Mouse (Mus musculus) heart, postnatal 25 days (tissue): ENCODE data around the gene Galntl6. TPM values are rescaled to one million over a fixed set of nuclear protein-coding genes. Genes with fewer than 3 reads are reported as not detected.

Experiments used
- DNase-seq: peaks from one replicate; pipeline ENCODE4 v3.0.0; 2022; ENCODE audit warnings: low spot score
- intact Hi-C: fragments of 180-260 bp; cut with DNase I; formaldehyde crosslinking; loops from one replicate; pipeline ENCODE4 v1.15.1; 2025
- total RNA-seq, 2 experiments: library from RNA; stranded (reverse); gene quantifications; 2 replicates each; pipeline ENCODE4 v1.2.3; 2021

Galntl6 gene
- total RNA-seq, 2 experiments from 2014 or later = not detected

DNA sequence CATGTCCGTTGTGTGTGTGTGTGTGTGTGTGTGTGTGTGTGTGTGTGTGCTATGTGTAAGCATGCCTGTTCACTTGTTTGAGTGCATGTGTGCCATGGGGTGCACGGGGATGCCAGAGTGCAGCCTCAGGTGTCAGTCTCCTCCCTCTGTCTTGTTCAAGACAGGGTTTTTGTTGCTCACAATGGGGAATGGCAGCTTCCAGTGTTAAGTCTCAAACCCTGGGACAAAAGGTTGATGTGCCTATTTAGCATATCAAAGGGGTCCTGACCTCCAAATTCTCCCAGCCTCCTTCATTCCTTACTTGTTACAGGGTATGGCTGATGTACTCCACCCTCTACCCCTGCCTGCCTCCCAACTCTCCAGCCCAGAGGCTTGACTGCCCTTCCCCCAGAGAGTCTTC lies 1179.6 kb downstream of the Galntl6 start:
- intact Hi-C loops = no loop called here
- DNase-seq = no peak

DNA sequence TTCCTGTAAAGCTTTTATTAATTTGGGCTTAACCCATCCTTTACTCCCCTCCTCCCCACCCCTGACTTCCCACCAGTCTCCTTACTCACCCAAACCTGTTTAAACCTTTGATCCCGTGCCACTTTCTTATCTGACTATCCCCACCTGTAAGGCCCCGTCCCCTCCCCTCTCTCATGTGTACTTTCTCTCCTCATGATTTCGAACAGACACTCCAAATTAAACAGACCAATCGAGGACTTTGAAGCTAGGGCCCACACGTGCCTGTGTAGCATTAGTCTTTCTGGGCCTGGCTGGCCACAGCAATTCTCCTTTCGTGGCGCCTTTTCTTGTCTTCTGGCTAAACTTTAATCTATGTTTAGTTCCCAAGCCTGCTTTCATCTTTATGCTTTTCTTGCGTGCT lies 1180.8 kb downstream of the Galntl6 start:
- intact Hi-C loops = no loop called here
- no peak for DNase-seq

DNA sequence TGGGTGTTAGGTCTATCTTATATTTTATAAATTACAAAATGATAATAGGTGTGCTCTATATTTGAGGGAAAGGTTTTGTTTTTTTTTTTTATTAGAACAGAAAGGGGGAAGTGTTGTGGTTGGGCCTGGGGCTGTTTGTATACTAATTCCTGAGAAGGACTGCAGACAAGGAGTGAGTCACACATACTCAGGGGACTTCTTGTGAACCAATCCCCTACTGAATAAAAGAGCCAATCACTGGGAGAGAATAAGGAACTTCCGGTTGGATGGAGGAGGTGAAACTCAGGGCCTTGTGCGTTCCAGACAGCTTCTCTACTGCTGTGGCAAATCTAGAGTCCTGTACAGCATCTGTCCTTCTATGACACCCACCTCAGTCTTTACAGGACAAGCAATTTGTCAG lies 1184.2 kb downstream of the Galntl6 start:
- intact Hi-C loops = no loop called here
- DNase-seq = no peak

DNA sequence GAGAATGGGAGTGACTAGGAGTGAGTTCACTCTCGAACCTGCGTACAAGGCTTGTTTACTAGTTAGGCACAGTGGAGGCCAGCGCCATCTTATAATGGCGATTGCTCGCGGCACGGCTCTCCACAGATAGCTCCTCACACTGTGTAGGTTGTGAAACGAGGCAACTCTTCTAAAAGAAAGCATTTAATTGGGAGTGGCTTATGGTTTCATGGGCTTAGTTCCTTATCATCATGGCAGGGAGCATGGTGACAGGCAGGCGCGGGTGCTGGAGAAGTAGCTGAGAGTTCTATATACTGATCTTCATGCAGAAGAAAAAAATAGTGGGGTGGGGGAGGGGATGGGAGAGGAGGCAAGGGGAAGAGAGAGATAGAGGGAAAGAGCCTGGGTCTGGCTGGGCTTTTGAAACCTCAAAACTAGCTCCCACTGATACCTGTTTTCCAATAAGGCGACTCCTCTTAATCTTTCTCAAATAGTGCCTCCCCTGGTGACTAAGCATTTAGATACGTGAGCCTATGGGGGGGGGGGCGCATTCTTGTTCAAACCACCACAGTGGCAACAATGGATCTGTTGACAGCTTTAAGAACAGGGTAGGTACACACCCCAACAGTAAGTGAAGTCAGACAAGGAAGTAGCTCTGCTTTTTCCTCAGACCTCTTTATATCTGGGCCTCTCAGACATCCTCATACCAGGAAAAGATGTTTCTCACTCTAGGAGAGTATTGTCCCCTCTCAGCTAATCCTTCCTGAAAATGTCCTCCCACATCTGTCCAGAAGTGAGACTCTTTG lies 1187.4 kb downstream of the Galntl6 start:
- no peak for DNase-seq
- intact Hi-C loops = no loop called here

Other genes with a start within 250 kb of the Galntl6 start
- gene BC030500, start 885 bp downstream of the Galntl6 start, total RNA-seq = not detected